Mouse (Mus musculus) telencephalon, adult 2 months (tissue): ENCODE measurements around the gene Slamf6.
"Not testable (repeated sequence)": the region's sequence is repeated elsewhere in the genome, so short reads cannot be mapped to it uniquely, and the experiment has no call there.

Source experiments
- DNase-seq: peaks from one replicate; pipeline ENCODE4 v3.0.0-alpha.2; 2011; ENCODE audit warnings: low read depth, low spot score

The Slamf6 gene

GRCm38 (mm10) chr1:171955071-171955470, 37.8 kb downstream of the Slamf6 start:
- no peak for DNase-seq

GRCm38 (mm10) chr1:171957411-171957810, 40.1 kb downstream of the Slamf6 start:
- no peak for DNase-seq

GRCm38 (mm10) chr1:171960726-171961125, 43.4 kb downstream of the Slamf6 start:
- no peak for DNase-seq

GRCm38 (mm10) chr1:171961704-171962103, 44.4 kb downstream of the Slamf6 start:
- DNase-seq, result no peak

GRCm38 (mm10) chr1:171963613-171964012, 46.3 kb downstream of the Slamf6 start:
- no peak for DNase-seq

GRCm38 (mm10) chr1:171966054-171966790, 48.9 kb downstream of the Slamf6 start:
- no peak for DNase-seq

GRCm38 (mm10) chr1:171969221-171969620, 51.9 kb downstream of the Slamf6 start:
- no peak for DNase-seq

- no peak for DNase-seq
These were observed 53.7 kb downstream of the Slamf6 start for GRCm38 (mm10) chr1:171970854-171971586.

GRCm38 (mm10) chr1:171974361-171974760, 57.0 kb downstream of the Slamf6 start:
- not testable (repeated sequence) for DNase-seq

- DNase-seq, result no peak
These were observed 58.1 kb downstream of the Slamf6 start for GRCm38 (mm10) chr1:171975377-171975776.

GRCm38 (mm10) chr1:171975831-171976230, 58.5 kb downstream of the Slamf6 start:
- DNase-seq, result no peak

- no peak for DNase-seq
These were observed 59.7 kb downstream of the Slamf6 start for GRCm38 (mm10) chr1:171976826-171977539.

GRCm38 (mm10) chr1:171977891-171978290, 60.6 kb downstream of the Slamf6 start:
- no peak for DNase-seq

- peak; percentile 16 for DNase-seq
These were observed 62.8 kb downstream of the Slamf6 start for GRCm38 (mm10) chr1:171979969-171980730.

GRCm38 (mm10) chr1:171982170-171982569, 64.9 kb downstream of the Slamf6 start:
- DNase-seq, result no peak

- no peak for DNase-seq
These were observed 65.4 kb downstream of the Slamf6 start for GRCm38 (mm10) chr1:171982740-171983139.

- DNase-seq, result no peak
These were observed 66.2 kb downstream of the Slamf6 start for GRCm38 (mm10) chr1:171983372-171984001.

GRCm38 (mm10) chr1:171984121-171984520, 66.8 kb downstream of the Slamf6 start:
- no peak for DNase-seq

- no peak for DNase-seq
These were observed 74.6 kb downstream of the Slamf6 start for GRCm38 (mm10) chr1:171991883-171992282.

GRCm38 (mm10) chr1:171992901-171993530, 75.7 kb downstream of the Slamf6 start:
- DNase-seq, result peak; percentile 17

GRCm38 (mm10) chr1:171994501-171994900, 77.2 kb downstream of the Slamf6 start:
- no peak for DNase-seq
